Mouse (Mus musculus): ENCODE measurements at regions not wholly inside any gene's neighbourhood (a gene's known extent, or its start where the extent isn't known, plus 50 kb on each side); places are given as distances from the start of the nearest gene placed in this dataset.

GRCm38 (mm10) chr8:8168674-8169073, 492.4 kb downstream of the Efnb2 start:
- no peaks in the 10 kb centered on the region for H3K4me1 ChIP-seq (replicated peaks; ENCODE audit: low read depth, low read length)
- no peaks in the 10 kb centered on the region for H3K27me3 ChIP-seq (ENCODE audit: insufficient read depth, low read length)
- TF ChIP-seq POU5F1 (IDR thresholded peaks at IDR 0.05; ENCODE audit: borderline replicate concordance, low read length) (no peak), CTCF (conservative IDR thresholded peaks at IDR 0.05; ENCODE audit: low read length) (no peak), NANOG (IDR thresholded peaks at IDR 0.05; ENCODE audit: borderline replicate concordance, low read length) (no peak)
- H3K9me3 ChIP-seq (ENCODE audit: low read length) = no peaks in the 10 kb centered on the region
- no peaks in the 10 kb centered on the region for H3K36me3 ChIP-seq (ENCODE audit: insufficient read depth, low read length)
- H3K4me3 ChIP-seq (replicated peaks; ENCODE audit: low read length) = no peak overlapping the region

GRCm38 (mm10) chr8:8168250-8168649, 492.8 kb downstream of the Efnb2 start:
- Histone ChIP-seq H3K9me3 (ENCODE audit: low read length) (no peaks in the 10 kb centered on the region), H3K27me3 (ENCODE audit: insufficient read depth, low read length) (no peaks in the 10 kb centered on the region), H3K4me3 (replicated peaks; ENCODE audit: low read length) (no peak overlapping the region), H3K4me1 (replicated peaks; ENCODE audit: low read depth, low read length) (no peaks in the 10 kb centered on the region), H3K36me3 (ENCODE audit: insufficient read depth, low read length) (no peaks in the 10 kb centered on the region)
- TF ChIP-seq NANOG (IDR thresholded peaks at IDR 0.05; ENCODE audit: borderline replicate concordance, low read length) (no peak), CTCF (conservative IDR thresholded peaks at IDR 0.05; ENCODE audit: low read length) (no peak), POU5F1 (IDR thresholded peaks at IDR 0.05; ENCODE audit: borderline replicate concordance, low read length) (no peak)

- Histone ChIP-seq H3K4me3 (replicated peaks; ENCODE audit: low read length) (no peak overlapping the region), H3K4me1 (replicated peaks; ENCODE audit: low read depth, low read length) (no peaks in the 10 kb centered on the region), H3K36me3 (ENCODE audit: insufficient read depth, low read length) (no peaks in the 10 kb centered on the region), H3K27me3 (ENCODE audit: insufficient read depth, low read length) (no peaks in the 10 kb centered on the region), H3K9me3 (ENCODE audit: low read length) (peaks cover 3% of the 10 kb centered on the region; the same call in 1 of the 2 replicates)
- no peak for TF ChIP-seq POU5F1 (IDR thresholded peaks at IDR 0.05; ENCODE audit: borderline replicate concordance, low read length)
- peak; percentile 86 for TF ChIP-seq CTCF (conservative IDR thresholded peaks at IDR 0.05; ENCODE audit: low read length)
These were observed 513.5 kb downstream of the Efnb2 start for GRCm38 (mm10) chr8:8147527-8147926.

- Histone ChIP-seq H3K9me3 (ENCODE audit: low read length) (peaks cover 3% of the 10 kb centered on the region; the same call in 1 of the 2 replicates), H3K4me1 (replicated peaks; ENCODE audit: low read depth, low read length) (no peaks in the 10 kb centered on the region), H3K36me3 (ENCODE audit: insufficient read depth, low read length) (no peaks in the 10 kb centered on the region), H3K27me3 (ENCODE audit: insufficient read depth, low read length) (no peaks in the 10 kb centered on the region), H3K4me3 (replicated peaks; ENCODE audit: low read length) (no peak overlapping the region)
- TF ChIP-seq CTCF (conservative IDR thresholded peaks at IDR 0.05; ENCODE audit: low read length) = no peak
- no peak for TF ChIP-seq NANOG (IDR thresholded peaks at IDR 0.05; ENCODE audit: borderline replicate concordance, low read length)
- TF ChIP-seq POU5F1 (IDR thresholded peaks at IDR 0.05; ENCODE audit: borderline replicate concordance, low read length) = no peak
These were observed 518.0 kb downstream of the Efnb2 start for GRCm38 (mm10) chr8:8142933-8143495.

- TF ChIP-seq NANOG (IDR thresholded peaks at IDR 0.05; ENCODE audit: borderline replicate concordance, low read length) = no peak
- no peak for TF ChIP-seq CTCF (conservative IDR thresholded peaks at IDR 0.05; ENCODE audit: low read length)
- no peak for TF ChIP-seq POU5F1 (IDR thresholded peaks at IDR 0.05; ENCODE audit: borderline replicate concordance, low read length)
- H3K4me1 ChIP-seq (replicated peaks; ENCODE audit: low read depth, low read length) = no peaks in the 10 kb centered on the region
- H3K36me3 ChIP-seq (ENCODE audit: insufficient read depth, low read length) = no peaks in the 10 kb centered on the region
- H3K4me3 ChIP-seq (replicated peaks; ENCODE audit: low read length) = no peak overlapping the region
- no peaks in the 10 kb centered on the region for H3K27me3 ChIP-seq (ENCODE audit: insufficient read depth, low read length)
- H3K9me3 ChIP-seq (ENCODE audit: low read length) = peaks cover 2% of the 10 kb centered on the region; the same call in 1 of the 2 replicates
These were observed 518.6 kb downstream of the Efnb2 start for GRCm38 (mm10) chr8:8142461-8142860.

GRCm38 (mm10) chr8:8139720-8140119, 521.3 kb downstream of the Efnb2 start:
- H3K9me3 ChIP-seq (ENCODE audit: low read length) = peaks cover under 1% of the 10 kb centered on the region; the same call in 1 of the 2 replicates
- no peaks in the 10 kb centered on the region for H3K4me1 ChIP-seq (replicated peaks; ENCODE audit: low read depth, low read length)
- H3K27me3 ChIP-seq (ENCODE audit: insufficient read depth, low read length) = no peaks in the 10 kb centered on the region
- H3K36me3 ChIP-seq (ENCODE audit: insufficient read depth, low read length) = no peaks in the 10 kb centered on the region
- no peak for TF ChIP-seq CTCF (conservative IDR thresholded peaks at IDR 0.05; ENCODE audit: low read length)
- no peak for TF ChIP-seq POU5F1 (IDR thresholded peaks at IDR 0.05; ENCODE audit: borderline replicate concordance, low read length)
- no peak for TF ChIP-seq NANOG (IDR thresholded peaks at IDR 0.05; ENCODE audit: borderline replicate concordance, low read length)
- H3K4me3 ChIP-seq (replicated peaks; ENCODE audit: low read length) = no peak overlapping the region

GRCm38 (mm10) chr8:8133001-8133785, 527.8 kb downstream of the Efnb2 start:
- H3K4me1 ChIP-seq (replicated peaks; ENCODE audit: low read depth, low read length) = no peaks in the 10 kb centered on the region; the same call in 1 of the 2 replicates
- no peaks in the 10 kb centered on the region for H3K36me3 ChIP-seq (ENCODE audit: insufficient read depth, low read length)
- H3K27me3 ChIP-seq (ENCODE audit: insufficient read depth, low read length) = no peaks in the 10 kb centered on the region
- TF ChIP-seq CTCF (conservative IDR thresholded peaks at IDR 0.05; ENCODE audit: low read length) (no peak), POU5F1 (IDR thresholded peaks at IDR 0.05; ENCODE audit: borderline replicate concordance, low read length) (no peak), NANOG (IDR thresholded peaks at IDR 0.05; ENCODE audit: borderline replicate concordance, low read length) (no peak)
- H3K9me3 ChIP-seq (ENCODE audit: low read length) = peaks cover 24% of the 10 kb centered on the region
- H3K4me3 ChIP-seq (replicated peaks; ENCODE audit: low read length) = no peak overlapping the region

GRCm38 (mm10) chr8:8131961-8132376, 529.1 kb downstream of the Efnb2 start:
- Histone ChIP-seq H3K4me1 (replicated peaks; ENCODE audit: low read depth, low read length) (no peaks in the 10 kb centered on the region; the same call in 1 of the 2 replicates), H3K4me3 (replicated peaks; ENCODE audit: low read length) (no peak overlapping the region), H3K9me3 (ENCODE audit: low read length) (peaks cover 24% of the 10 kb centered on the region), H3K36me3 (ENCODE audit: insufficient read depth, low read length) (no peaks in the 10 kb centered on the region), H3K27me3 (ENCODE audit: insufficient read depth, low read length) (no peaks in the 10 kb centered on the region)
- TF ChIP-seq NANOG (IDR thresholded peaks at IDR 0.05; ENCODE audit: borderline replicate concordance, low read length) = no peak
- no peak for TF ChIP-seq CTCF (conservative IDR thresholded peaks at IDR 0.05; ENCODE audit: low read length)
- TF ChIP-seq POU5F1 (IDR thresholded peaks at IDR 0.05; ENCODE audit: borderline replicate concordance, low read length) = no peak

All from E14TG2a.4 (cell line).